Mouse (Mus musculus): ENCODE measurements around the gene Cobll1.

Gene Cobll1

GRCm38 (mm10) chr2:65093990-65094389 is 145.2 kb downstream of the Cobll1 start:
- no peak for DNase-seq (ENCODE audit: low spot score in 2 of 2)

DNA sequence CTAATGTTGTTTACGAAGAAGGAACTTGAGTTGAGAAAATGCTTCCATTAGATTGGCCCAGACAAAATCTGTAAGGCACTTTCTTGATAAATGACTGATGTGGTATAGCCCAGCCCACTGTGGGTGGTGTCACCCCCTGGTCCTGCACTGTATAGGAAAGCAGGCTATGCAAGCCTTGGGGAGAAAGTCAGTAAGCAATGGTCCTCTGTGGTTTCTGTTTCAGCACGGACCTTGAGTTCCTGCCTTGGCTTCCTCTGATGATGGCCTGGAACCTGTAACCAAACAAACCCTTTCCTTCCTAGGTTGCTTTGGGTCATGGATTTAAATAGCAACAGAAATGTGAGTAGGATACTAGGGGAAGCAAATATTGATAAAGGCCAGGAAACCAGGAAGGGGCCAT is 148.2 kb downstream of the Cobll1 start:
- peak in 1 of 2 experiments; percentile 27 for DNase-seq (ENCODE audit: low spot score in 2 of 2)

DNA sequence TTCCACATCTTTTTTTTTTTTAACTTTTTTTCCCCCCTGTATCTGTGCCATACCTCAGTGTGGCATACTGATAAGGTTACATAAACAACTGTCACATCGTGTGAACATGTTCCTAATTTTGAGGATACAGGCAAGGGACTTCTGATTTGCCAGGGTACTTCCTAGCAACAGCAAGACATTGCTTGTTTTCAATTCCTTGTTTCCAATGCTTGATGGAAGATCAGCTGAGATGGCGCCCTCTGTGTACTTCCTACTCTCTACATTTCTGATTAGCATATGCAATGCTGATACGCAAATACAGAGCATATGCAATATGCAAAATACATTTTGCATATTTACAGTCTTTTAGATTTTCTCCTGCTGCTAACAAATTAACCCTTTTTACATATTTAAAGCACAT is 152.0 kb downstream of the Cobll1 start:
- no peak for DNase-seq (ENCODE audit: low spot score in 2 of 2)

GRCm38 (mm10) chr2:65083411-65083810 is 155.8 kb downstream of the Cobll1 start:
- no peak for DNase-seq (ENCODE audit: low spot score in 2 of 2)

DNA sequence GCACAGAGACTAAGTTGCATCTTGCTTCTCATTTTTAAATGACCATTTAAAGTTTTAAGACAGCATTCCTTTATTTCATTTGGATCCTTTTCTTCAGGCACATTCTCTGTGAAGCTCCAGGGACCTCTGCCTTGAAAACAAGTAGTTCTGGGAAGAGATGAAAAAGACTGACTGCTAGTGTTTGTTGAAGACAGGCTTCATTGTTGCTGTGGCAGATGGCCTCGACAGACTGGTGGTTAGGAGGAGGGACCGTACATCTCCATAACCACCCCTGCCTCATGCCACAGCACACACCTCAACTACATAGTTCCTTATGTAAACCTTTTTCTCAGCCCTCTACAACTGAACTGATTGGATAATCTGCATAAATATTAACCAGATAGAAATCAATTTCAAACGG is 161.7 kb downstream of the Cobll1 start:
- DNase-seq (ENCODE audit: low spot score in 2 of 2): no peak

DNA sequence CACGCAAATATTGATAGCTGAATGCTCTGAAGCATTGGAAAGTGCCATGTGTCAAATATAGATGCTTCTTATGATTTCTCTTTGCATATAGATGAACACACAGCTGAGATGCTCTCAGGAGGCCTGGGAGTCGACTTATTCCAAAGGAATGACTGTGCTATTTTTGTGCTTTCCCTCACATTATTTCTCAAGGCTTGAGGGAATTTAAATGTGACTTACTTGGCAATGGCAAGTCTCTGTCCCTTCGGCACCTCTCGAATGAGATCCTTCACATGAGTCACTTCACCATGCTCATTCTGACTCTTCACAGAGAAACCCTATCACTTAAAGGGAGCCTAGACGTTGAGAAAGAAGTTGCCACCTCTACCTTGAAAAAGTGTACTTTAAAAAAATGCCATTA is 163.4 kb downstream of the Cobll1 start:
- DNase-seq (ENCODE audit: low spot score in 2 of 2): no peak

- no peak for DNase-seq (ENCODE audit: low spot score in 2 of 2)
Observed at GRCm38 (mm10) chr2:65075431-65075830, 163.8 kb downstream of the Cobll1 start.

- DNase-seq (ENCODE audit: low spot score in 2 of 2): no peak
Observed at GRCm38 (mm10) chr2:65072205-65072604, 167.0 kb downstream of the Cobll1 start.

DNA sequence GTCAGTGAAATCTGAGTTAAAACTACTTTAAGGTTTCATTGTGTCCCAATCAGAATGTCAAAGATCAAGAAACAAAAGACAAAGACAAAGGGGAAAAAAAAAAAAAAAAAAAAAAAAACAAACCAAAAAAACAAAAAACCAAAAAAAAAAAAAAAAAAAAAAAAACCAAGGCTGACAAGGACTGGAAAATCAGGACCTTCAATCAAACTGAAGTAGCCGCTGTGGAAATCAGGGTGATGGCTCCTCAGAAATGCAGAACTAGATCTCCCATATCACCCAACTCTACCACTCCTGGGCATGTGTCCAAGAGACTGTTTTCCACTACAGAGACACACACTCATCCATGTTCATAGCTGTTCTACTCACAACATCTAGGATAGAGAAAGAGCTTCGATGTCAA is 185.4 kb downstream of the Cobll1 start:
- DNase-seq (ENCODE audit: low spot score in 2 of 2): no peak

DNA sequence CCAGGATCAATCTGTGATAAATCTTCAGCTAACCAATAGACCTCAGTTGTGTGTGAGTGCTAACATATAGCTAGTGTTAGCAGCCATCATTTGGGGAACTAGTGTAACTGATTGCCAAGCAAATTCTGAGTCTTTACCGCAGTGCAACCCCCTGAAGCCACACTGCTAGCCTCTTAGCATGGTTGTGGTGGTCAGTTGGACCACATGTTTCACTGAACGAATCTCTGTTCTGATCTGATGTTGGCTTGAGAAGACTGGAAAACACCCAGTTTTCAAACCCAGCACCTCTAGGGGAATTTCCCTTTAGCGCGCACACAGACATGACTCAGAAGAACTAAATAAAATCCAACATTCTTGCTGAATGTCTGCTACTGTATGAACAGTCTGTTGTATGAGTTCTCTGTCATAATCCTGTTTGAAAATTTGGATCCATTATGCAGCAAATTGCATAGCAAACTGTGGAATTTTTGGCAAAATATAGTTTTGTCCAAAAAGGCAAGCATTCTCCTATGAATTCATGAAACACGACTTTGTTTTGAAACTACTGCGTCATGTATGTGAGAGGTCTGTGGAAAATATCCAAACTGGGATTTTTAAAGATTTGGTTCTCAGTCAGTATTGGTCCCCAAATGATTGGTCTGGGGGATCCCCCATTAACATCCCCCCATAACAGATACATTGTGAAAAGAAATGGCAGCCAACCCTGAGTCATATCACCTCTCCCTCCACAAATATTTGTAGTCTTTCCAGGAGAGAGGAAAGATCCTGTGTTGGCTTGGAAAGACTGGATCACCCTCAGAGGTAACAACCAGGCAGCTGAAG is 186.8 kb downstream of the Cobll1 start:
- DNase-seq (ENCODE audit: low spot score in 2 of 2): no peak

DNA sequence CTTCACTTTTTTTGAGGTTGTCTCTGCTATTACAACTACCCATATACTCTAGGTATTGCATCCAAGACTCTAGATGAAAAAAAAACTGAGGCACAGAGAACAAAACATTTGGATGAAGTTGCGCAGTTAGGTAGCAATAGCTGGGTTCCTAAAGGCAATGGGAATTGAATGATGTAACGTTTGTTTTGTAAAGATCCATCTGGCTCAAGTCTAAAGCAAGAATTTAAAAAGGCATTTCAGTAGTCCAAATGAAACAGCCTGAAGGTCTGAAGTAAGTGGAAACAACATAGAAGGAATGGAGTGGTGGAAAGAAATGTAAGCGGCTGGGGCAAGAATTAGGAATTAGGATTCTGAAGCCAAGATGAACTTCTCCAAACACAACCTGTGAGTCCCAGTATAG is 188.4 kb downstream of the Cobll1 start:
- no peak for DNase-seq (ENCODE audit: low spot score in 2 of 2)

DNA sequence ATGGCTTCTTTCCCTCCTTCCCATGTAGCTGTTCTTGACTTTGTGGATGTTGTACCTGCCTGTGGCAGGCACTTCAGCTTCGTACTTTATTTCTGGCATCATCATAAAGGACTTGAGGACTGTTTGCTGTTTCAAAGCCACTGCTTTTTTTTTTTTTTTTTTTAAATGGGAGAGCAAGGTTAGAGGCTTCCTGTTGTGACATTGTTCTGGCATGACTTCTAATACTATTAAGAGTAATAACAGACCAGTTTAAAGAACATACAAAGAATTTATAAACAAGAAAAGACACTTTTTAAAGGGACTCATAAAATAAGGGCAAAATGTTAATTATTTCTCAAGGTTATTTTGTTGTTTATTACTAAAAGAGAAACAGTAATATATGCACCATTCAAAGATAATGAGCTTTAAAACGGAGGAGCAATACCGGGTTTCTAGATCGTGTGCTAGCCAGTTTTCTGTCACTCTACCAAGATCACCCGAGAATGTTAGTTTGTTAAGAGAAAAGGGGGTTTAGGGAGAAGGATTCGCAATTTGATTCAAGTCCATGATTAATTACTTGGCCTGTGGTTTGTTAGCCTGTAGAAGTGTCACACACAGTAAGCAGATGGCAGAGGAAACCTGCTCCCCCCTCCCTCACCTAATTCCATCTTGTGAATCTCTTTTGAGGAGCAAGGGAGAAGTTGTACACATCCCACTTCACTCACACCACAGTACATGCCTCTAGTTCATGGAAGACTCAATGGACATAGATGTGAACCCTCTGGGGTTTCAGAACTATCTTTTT is 190.8 kb downstream of the Cobll1 start:
- no peak for DNase-seq (ENCODE audit: low spot score in 2 of 2)
